Mouse (Mus musculus): ENCODE measurements at regions not wholly inside any gene's neighbourhood (a gene's known extent, or its start where the extent isn't known, plus 50 kb on each side); places are given as distances from the start of the nearest gene placed in this dataset.

GRCm38 (mm10) chr1:42365648-42366324, 329.8 kb upstream of the Pou3f3 start:
- no peaks in the 10 kb centered on the region for H3K27me3 ChIP-seq (ENCODE audit: control insufficient read depth, insufficient read depth, low read length)
- no peak overlapping the region for H3K27ac ChIP-seq (replicated peaks in 1 of 2; ENCODE audit: control insufficient read depth in 1 of 2, insufficient read depth in 1 of 2, low read depth in 2 of 2, low read length in 2 of 2)
- no peaks in the 10 kb centered on the region for H3K36me3 ChIP-seq (ENCODE audit: control insufficient read depth, insufficient read depth, low read length)
- no peaks in the 10 kb centered on the region for H3K4me1 ChIP-seq (ENCODE audit: control insufficient read depth in 2 of 2, insufficient read depth in 2 of 2, low read length in 2 of 2)
- H3K9ac ChIP-seq (ENCODE audit: low read length), result no peak overlapping the region
- no peak overlapping the region for H3K4me2 ChIP-seq (ENCODE audit: low read length)
- H3K4me3 ChIP-seq (ENCODE audit: control insufficient read depth in 1 of 2, insufficient read depth in 1 of 2, low read depth in 1 of 2, low read length in 2 of 2), result no peak overlapping the region
- WGBS, result 73% methylated on average over 4 of the region's 4 CpGs
- H3K9me3 ChIP-seq (ENCODE audit: control insufficient read depth, low read length), result no peaks in the 10 kb centered on the region
- no peak for ATAC-seq (ENCODE audit: insufficient number of reproducible peaks, insufficient read depth, low FRiP score, low read depth)

GRCm38 (mm10) chr1:42387919-42388684, 307.5 kb upstream of the Pou3f3 start:
- ATAC-seq (ENCODE audit: insufficient number of reproducible peaks, insufficient read depth, low FRiP score, low read depth), result no peak
- Histone ChIP-seq H3K4me1 (ENCODE audit: control insufficient read depth in 2 of 2, insufficient read depth in 2 of 2, low read length in 2 of 2) (no peaks in the 10 kb centered on the region), H3K36me3 (ENCODE audit: control insufficient read depth, insufficient read depth, low read length) (no peaks in the 10 kb centered on the region), H3K27ac (replicated peaks in 1 of 2; ENCODE audit: control insufficient read depth in 1 of 2, insufficient read depth in 1 of 2, low read depth in 2 of 2, low read length in 2 of 2) (no peak overlapping the region), H3K9ac (ENCODE audit: low read length) (no peak overlapping the region), H3K9me3 (ENCODE audit: control insufficient read depth, low read length) (no peaks in the 10 kb centered on the region), H3K4me2 (ENCODE audit: low read length) (no peak overlapping the region), H3K4me3 (ENCODE audit: control insufficient read depth in 1 of 2, insufficient read depth in 1 of 2, low read depth in 1 of 2, low read length in 2 of 2) (no peak overlapping the region), H3K27me3 (ENCODE audit: control insufficient read depth, insufficient read depth, low read length) (no peaks in the 10 kb centered on the region)
- 38% methylated on average over 18 of the region's 18 CpGs for WGBS

GRCm38 (mm10) chr1:42388740-42389139, 306.8 kb upstream of the Pou3f3 start:
- Histone ChIP-seq H3K4me3 (ENCODE audit: control insufficient read depth in 1 of 2, insufficient read depth in 1 of 2, low read depth in 1 of 2, low read length in 2 of 2) (no peak overlapping the region), H3K36me3 (ENCODE audit: control insufficient read depth, insufficient read depth, low read length) (no peaks in the 10 kb centered on the region), H3K9me3 (ENCODE audit: control insufficient read depth, low read length) (no peaks in the 10 kb centered on the region), H3K27me3 (ENCODE audit: control insufficient read depth, insufficient read depth, low read length) (no peaks in the 10 kb centered on the region), H3K9ac (ENCODE audit: low read length) (no peak overlapping the region), H3K4me2 (ENCODE audit: low read length) (no peak overlapping the region), H3K4me1 (ENCODE audit: control insufficient read depth in 2 of 2, insufficient read depth in 2 of 2, low read length in 2 of 2) (no peaks in the 10 kb centered on the region), H3K27ac (replicated peaks in 1 of 2; ENCODE audit: control insufficient read depth in 1 of 2, insufficient read depth in 1 of 2, low read depth in 2 of 2, low read length in 2 of 2) (no peak overlapping the region)
- ATAC-seq (ENCODE audit: insufficient number of reproducible peaks, insufficient read depth, low FRiP score, low read depth), result no peak
- 82% methylated on average over 6 of the region's 6 CpGs for WGBS

GRCm38 (mm10) chr1:42395651-42396260, 299.8 kb upstream of the Pou3f3 start:
- 75% methylated on average over 13 of the region's 13 CpGs for WGBS

GRCm38 (mm10) chr1:42398461-42399154, 297.0 kb upstream of the Pou3f3 start:
- ATAC-seq (ENCODE audit: insufficient number of reproducible peaks, insufficient read depth, low FRiP score, low read depth), result no peak
- Histone ChIP-seq H3K27ac (replicated peaks in 1 of 2; ENCODE audit: control insufficient read depth in 1 of 2, insufficient read depth in 1 of 2, low read depth in 2 of 2, low read length in 2 of 2) (no peak overlapping the region), H3K27me3 (ENCODE audit: control insufficient read depth, insufficient read depth, low read length) (no peaks in the 10 kb centered on the region), H3K4me1 (ENCODE audit: control insufficient read depth in 2 of 2, insufficient read depth in 2 of 2, low read length in 2 of 2) (no peaks in the 10 kb centered on the region), H3K9me3 (ENCODE audit: control insufficient read depth, low read length) (no peaks in the 10 kb centered on the region), H3K4me3 (ENCODE audit: control insufficient read depth in 1 of 2, insufficient read depth in 1 of 2, low read depth in 1 of 2, low read length in 2 of 2) (no peak overlapping the region), H3K9ac (ENCODE audit: low read length) (no peak overlapping the region), H3K36me3 (ENCODE audit: control insufficient read depth, insufficient read depth, low read length) (no peaks in the 10 kb centered on the region), H3K4me2 (ENCODE audit: low read length) (no peak overlapping the region)
- 21% methylated on average over 8 of the region's 8 CpGs for WGBS

More at GRCm38 (mm10) chr1:42395651-42396260, 299.8 kb upstream of the Pou3f3 start:
- no peaks in the 10 kb centered on the region for H3K9me3 ChIP-seq (ENCODE audit: control insufficient read depth, low read length)
- no peaks in the 10 kb centered on the region for H3K4me1 ChIP-seq (ENCODE audit: control insufficient read depth in 2 of 2, insufficient read depth in 2 of 2, low read length in 2 of 2)
- H3K9ac ChIP-seq (ENCODE audit: low read length), result no peak overlapping the region
- ATAC-seq (ENCODE audit: insufficient number of reproducible peaks, insufficient read depth, low FRiP score, low read depth), result no peak
- H3K4me2 ChIP-seq (ENCODE audit: low read length), result no peak overlapping the region
- H3K27me3 ChIP-seq (ENCODE audit: control insufficient read depth, insufficient read depth, low read length), result no peaks in the 10 kb centered on the region
- no peak overlapping the region for H3K4me3 ChIP-seq (ENCODE audit: control insufficient read depth in 1 of 2, insufficient read depth in 1 of 2, low read depth in 1 of 2, low read length in 2 of 2)
- no peaks in the 10 kb centered on the region for H3K36me3 ChIP-seq (ENCODE audit: control insufficient read depth, insufficient read depth, low read length)
- no peak overlapping the region for H3K27ac ChIP-seq (replicated peaks in 1 of 2; ENCODE audit: control insufficient read depth in 1 of 2, insufficient read depth in 1 of 2, low read depth in 2 of 2, low read length in 2 of 2)

- WGBS, result 60% methylated on average over 21 of the region's 21 CpGs
- Histone ChIP-seq H3K27ac (replicated peaks in 1 of 2; ENCODE audit: control insufficient read depth in 1 of 2, insufficient read depth in 1 of 2, low read depth in 2 of 2, low read length in 2 of 2) (no peak overlapping the region), H3K27me3 (ENCODE audit: control insufficient read depth, insufficient read depth, low read length) (no peaks in the 10 kb centered on the region), H3K36me3 (ENCODE audit: control insufficient read depth, insufficient read depth, low read length) (no peaks in the 10 kb centered on the region), H3K4me3 (ENCODE audit: control insufficient read depth in 1 of 2, insufficient read depth in 1 of 2, low read depth in 1 of 2, low read length in 2 of 2) (no peak overlapping the region), H3K4me2 (ENCODE audit: low read length) (no peak overlapping the region), H3K9ac (ENCODE audit: low read length) (no peak overlapping the region), H3K9me3 (ENCODE audit: control insufficient read depth, low read length) (no peaks in the 10 kb centered on the region), H3K4me1 (ENCODE audit: control insufficient read depth in 2 of 2, insufficient read depth in 2 of 2, low read length in 2 of 2) (peaks cover 0 to 4% of the 10 kb centered on the region in 2 experiments; a peak in 1 of 4 replicates)
- no peak for ATAC-seq (ENCODE audit: insufficient number of reproducible peaks, insufficient read depth, low FRiP score, low read depth)
Observed at GRCm38 (mm10) chr1:42415817-42416538, 279.6 kb upstream of the Pou3f3 start.

Data from heart, embryonic 14.5 days (tissue).